In genomic region chr5:16577882-16578742, GRCm38 (mm10) we compare ENCODE assay signal across 20 mouse cellular contexts. TPM values are rescaled to one million over a fixed set of nuclear protein-coding genes. Genes with fewer than 3 reads are reported as not detected.
DNase-seq lines count a peak whose midpoint lies in the region; ATAC-seq lines count a peak whose summit lies in the region.
"Had no signal": no experiment of that assay in that cellular context is flagged by ENCODE, and none has a peak within 500 bp of the region (broad histone marks: within the 10 kb centered on the region; RNA-seq: fewer than 3 reads in every experiment).

No protein-coding gene starts in this region.

- H3K27me3 ChIP-seq in kidney, embryonic 16.5 days (ENCODE audit: insufficient read depth, low read length), result no peaks in the 10 kb centered on the region
- H3K27me3 ChIP-seq: forebrain, embryonic 15.5 days; hindbrain, embryonic 15.5 days; limb, embryonic 13.5 days; liver, embryonic 15.5 days; midbrain, embryonic 13.5 days had no signal

- peak; percentile 93 for ATAC-seq in kidney, embryonic 16.5 days (ENCODE audit: low FRiP score, low TSS enrichment)
- ATAC-seq: activated CD4-positive, CD25-positive, alpha-beta regulatory T cell, adult 4 months; forebrain, embryonic 15.5 days; midbrain, embryonic 13.5 days had no signal

- no peaks in the 10 kb centered on the region for H3K9me3 ChIP-seq in kidney, embryonic 16.5 days (ENCODE audit: low read length)
- H3K9me3 ChIP-seq: forebrain, embryonic 15.5 days; hindbrain, embryonic 15.5 days; limb, embryonic 13.5 days; liver, embryonic 15.5 days; midbrain, embryonic 13.5 days had no signal

- H3K4me2 ChIP-seq in kidney, embryonic 16.5 days (replicated peaks; ENCODE audit: low read depth, low read length), result no peak overlapping the region
- H3K4me2 ChIP-seq: forebrain, embryonic 15.5 days; hindbrain, embryonic 15.5 days; limb, embryonic 13.5 days; liver, embryonic 15.5 days; midbrain, embryonic 13.5 days had no signal

- no peaks in the 10 kb centered on the region for H3K36me3 ChIP-seq in kidney, embryonic 16.5 days (ENCODE audit: insufficient read depth, low read length)
- H3K36me3 ChIP-seq: forebrain, embryonic 15.5 days; hindbrain, embryonic 15.5 days; limb, embryonic 13.5 days; liver, embryonic 15.5 days; midbrain, embryonic 13.5 days had no signal

- H3K4me3 ChIP-seq in kidney, embryonic 16.5 days (ENCODE audit: low read length), result no peak overlapping the region
- H3K4me3 ChIP-seq: forebrain, embryonic 15.5 days; gastrocnemius, adult 2 months; heart, adult 2 months; hindbrain, embryonic 15.5 days; limb, embryonic 13.5 days; liver, embryonic 15.5 days; midbrain, embryonic 13.5 days; myocyte had no signal

- peaks cover 9% of the 10 kb centered on the region; the same call in 1 of the 2 replicates for H3K4me1 ChIP-seq in kidney, embryonic 16.5 days (ENCODE audit: insufficient read depth, low read length)
- H3K4me1 ChIP-seq: forebrain, embryonic 15.5 days; hindbrain, embryonic 15.5 days; limb, embryonic 13.5 days; liver, embryonic 15.5 days had no signal

- peak; percentile 32 for DNase-seq in adrenal gland, adult 2 months
- no peak for DNase-seq in adrenal gland, adult 18-20 months (ENCODE audit: low spot score in 2 of 2)
- peak; percentile 23 for DNase-seq in forelimb bud, embryonic 11.5 days (ENCODE audit: low read depth, low spot score)
- peak; percentile 65 for DNase-seq in retina, embryonic 14.5 days (ENCODE audit: low spot score)
- DNase-seq in lung, postnatal 4 days, result no peak
- DNase-seq in frontal cortex, postnatal 10 days (ENCODE audit: low spot score in 2 of 2), result no peak
- DNase-seq in right cerebral cortex, postnatal 14 days, result no peak
- DNase-seq: cerebellum, adult 18-20 months; gastrocnemius, adult 2 months; heart, adult 2 months; heart, postnatal 10 days; right cerebral cortex, postnatal 25 days had no signal

- H3K27ac ChIP-seq in kidney, embryonic 16.5 days (ENCODE audit: low read length), result peak overlapping the region; percentile 17; the same call in 1 of the 2 replicates
- H3K27ac ChIP-seq: forebrain, embryonic 15.5 days; gastrocnemius, adult 2 months; heart, adult 2 months; hindbrain, embryonic 15.5 days; limb, embryonic 13.5 days; liver, embryonic 15.5 days; midbrain, embryonic 13.5 days had no signal

- WGBS in kidney, embryonic 16.5 days, result 17% methylated on average over 14 of the region's 14 CpGs

- H3K9ac ChIP-seq in kidney, embryonic 16.5 days (replicated peaks; ENCODE audit: low read length), result no peak overlapping the region
- H3K9ac ChIP-seq: forebrain, embryonic 15.5 days; hindbrain, embryonic 15.5 days; limb, embryonic 13.5 days; liver, embryonic 15.5 days; midbrain, embryonic 13.5 days had no signal

RNA-seq across cellular contexts. Expression of gene Hgf, which starts 24.8 kb away (rescaled TPM):
- total RNA-seq in adrenal gland, adult 2 months (2021), result 1 to 10 TPM; 3.3 to 4.4 TPM
- 0.13 and 0.16 TPM in 2 replicates for polyA plus RNA-seq in adrenal gland, adult 2 months (2012; rRNA removed)
- total RNA-seq in adrenal gland, adult 18-20 months (2021), result 1 to 10 TPM; 4.7 to 5.8 TPM
- polyA plus RNA-seq in kidney, embryonic 16.5 days (2015; fragmentation: Nextera tagmentation; extraction: Ambion mirVana), result 2.4 and 3.8 TPM in 2 replicates

Comparison
In these comparisons a context has a peak if more than half of its experiments do, and no peak if none do; other contexts are left out.
1. DNase-seq: peak in adrenal gland, adult 2 months (single experiment), forelimb bud, embryonic 11.5 days (single experiment) and retina, embryonic 14.5 days (single experiment); none in adrenal gland, adult 18-20 months (0 of 2), lung, postnatal 4 days (0 of 2), frontal cortex, postnatal 10 days (0 of 2) and right cerebral cortex, postnatal 14 days (single experiment).